Mouse (Mus musculus): ENCODE results near the gene Olfr97. TPM values are rescaled to one million over a fixed set of nuclear protein-coding genes. Genes with fewer than 3 reads are reported as not detected.
"Not testable (repeated sequence)": the region's sequence is repeated elsewhere in the genome, so short reads cannot be mapped to it uniquely, and the experiment has no call there.

Gene Olfr97
- polyA plus RNA-seq (2015; fragmentation: Nextera tagmentation; extraction: Ambion mirVana): not detected in 2 replicates

DNA sequence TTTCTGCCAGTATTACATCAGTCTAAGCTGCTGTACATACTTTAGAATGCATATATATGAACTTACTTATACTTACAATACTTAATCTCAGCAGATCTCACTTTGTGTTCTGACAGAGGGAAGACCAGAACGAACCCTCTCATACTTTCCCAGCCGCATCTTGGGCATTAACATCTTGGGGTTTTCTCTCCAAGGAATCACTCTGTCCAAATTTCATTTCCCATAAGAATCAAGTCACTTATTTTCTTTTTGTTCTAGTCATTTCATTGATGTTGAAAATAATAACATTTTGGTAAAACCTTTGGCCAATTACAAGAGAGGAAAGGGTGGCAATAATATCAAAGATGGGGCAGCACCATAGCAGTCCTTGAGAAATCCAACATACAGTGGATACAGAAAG lies at the start of gene Olfr97:
TSS of gene Olfr97 (minus strand) at position 101 of the 400 bp plus-strand sequence.
- H3K9ac ChIP-seq (ENCODE audit: low read length); H3K4me3 ChIP-seq (ENCODE audit: low read length); H3K36me3 ChIP-seq (ENCODE audit: control insufficient read depth, insufficient read depth, low read length); ATAC-seq (ENCODE audit: low read depth); H3K4me1 ChIP-seq (replicated peaks; ENCODE audit: control insufficient read depth, insufficient read depth, low read length); H3K27ac ChIP-seq (ENCODE audit: low read length); H3K9me3 ChIP-seq (ENCODE audit: control insufficient read depth, low read length); H3K27me3 ChIP-seq (ENCODE audit: control insufficient read depth, insufficient read depth, low read depth, low read length); H3K4me2 ChIP-seq (ENCODE audit: low read depth, low read length): not testable (repeated sequence)
- WGBS: 77% methylated on average over 2 of the region's 2 CpGs

DNA sequence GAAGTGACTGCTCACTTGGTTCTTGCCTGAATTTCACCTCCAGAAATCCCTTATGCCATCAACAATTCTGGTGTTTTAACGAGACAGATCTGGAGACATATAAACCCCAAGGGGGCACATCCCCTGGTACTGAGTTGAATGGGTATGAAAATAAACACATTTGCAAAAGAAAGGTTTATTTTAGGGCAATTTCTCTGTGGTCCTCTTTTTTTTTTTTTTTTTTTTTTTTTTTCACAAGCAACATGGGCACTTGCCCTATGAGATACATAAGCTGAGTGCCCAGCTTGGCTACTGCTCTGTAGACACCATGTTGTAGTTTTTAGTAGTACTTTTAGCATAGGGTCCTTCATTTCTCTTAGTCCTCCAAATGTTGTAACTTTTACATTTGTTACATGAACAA lies 46.2 kb upstream of the Olfr97 start, which contains the start of gene Olfr99:
TSS of gene Olfr99 (minus strand) at position 101 of the 400 bp plus-strand sequence.
- no peak for ATAC-seq (ENCODE audit: low read depth)
- H3K4me2 ChIP-seq (ENCODE audit: low read depth, low read length): no peak within 1 kb of the TSS
- no peak within 1 kb of the TSS for H3K4me3 ChIP-seq (ENCODE audit: low read length)
- H3K27me3 ChIP-seq (ENCODE audit: control insufficient read depth, insufficient read depth, low read depth, low read length): no peaks in the 10 kb centered on the region
- H3K36me3 ChIP-seq (ENCODE audit: control insufficient read depth, insufficient read depth, low read length): no peaks in the 10 kb centered on the region
- WGBS: 65% methylated on average over 1 of the region's 1 CpGs
- H3K9ac ChIP-seq (ENCODE audit: low read length): no peak within 1 kb of the TSS
- H3K4me1 ChIP-seq (replicated peaks; ENCODE audit: control insufficient read depth, insufficient read depth, low read length): no peaks in the 10 kb centered on the region
- H3K9me3 ChIP-seq (ENCODE audit: control insufficient read depth, low read length): no peaks in the 10 kb centered on the region
- H3K27ac ChIP-seq (ENCODE audit: low read length): no peak within 1 kb of the TSS

DNA sequence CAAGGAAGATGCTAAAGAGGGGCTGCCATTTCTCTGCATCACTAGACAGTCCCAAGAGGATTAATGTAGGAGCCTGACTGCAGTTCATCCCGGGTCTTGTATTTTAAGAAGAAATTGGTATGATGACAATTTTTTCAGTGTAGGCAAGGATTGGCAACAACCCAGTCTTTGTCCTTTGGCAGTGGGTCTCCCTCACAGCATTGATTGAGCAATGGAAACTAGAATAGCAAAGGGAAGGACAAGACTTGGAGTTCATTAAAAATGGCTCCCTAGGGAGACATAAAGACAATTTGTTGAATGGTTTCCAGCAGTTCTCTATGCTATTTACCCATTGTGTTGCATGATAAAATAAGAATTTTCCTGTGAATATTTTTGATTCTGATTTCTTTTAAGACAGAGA lies 43.2 kb upstream of the Olfr97 start:
- H3K9me3 ChIP-seq (ENCODE audit: control insufficient read depth, low read length): no peaks in the 10 kb centered on the region
- 75% methylated on average over 1 of the region's 1 CpGs for WGBS

DNA sequence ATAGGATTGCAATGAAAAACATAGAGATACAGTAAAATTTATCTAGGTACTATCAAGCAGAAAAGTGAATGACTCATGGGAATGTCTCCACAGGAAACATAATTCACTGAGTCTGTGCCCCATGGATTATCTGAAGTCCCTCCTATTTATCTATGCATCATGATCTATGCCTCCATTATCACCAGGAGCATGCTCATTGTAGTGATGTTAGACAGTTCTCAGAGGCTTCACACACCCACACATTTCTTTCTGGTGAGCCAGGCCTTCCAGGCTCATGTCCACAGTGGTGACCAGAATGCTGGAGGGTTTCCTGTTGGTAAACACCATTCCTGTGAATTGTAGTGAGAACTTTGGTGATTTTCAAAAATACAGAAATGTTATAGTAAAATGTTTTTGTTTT lies 39.4 kb upstream of the Olfr97 start:
- H3K4me1 ChIP-seq (replicated peaks; ENCODE audit: control insufficient read depth, insufficient read depth, low read length): no peaks in the 10 kb centered on the region
- no peak for ATAC-seq (ENCODE audit: low read depth)

More for the DNA sequence above, 43.2 kb upstream of the Olfr97 start:
- no peak overlapping the region for H3K4me2 ChIP-seq (ENCODE audit: low read depth, low read length)
- no peak overlapping the region for H3K9ac ChIP-seq (ENCODE audit: low read length)
- H3K4me3 ChIP-seq (ENCODE audit: low read length): no peak overlapping the region
- no peaks in the 10 kb centered on the region for H3K27me3 ChIP-seq (ENCODE audit: control insufficient read depth, insufficient read depth, low read depth, low read length)
- no peaks in the 10 kb centered on the region for H3K36me3 ChIP-seq (ENCODE audit: control insufficient read depth, insufficient read depth, low read length)
- ATAC-seq (ENCODE audit: low read depth): no peak
- no peaks in the 10 kb centered on the region for H3K4me1 ChIP-seq (replicated peaks; ENCODE audit: control insufficient read depth, insufficient read depth, low read length)
- H3K27ac ChIP-seq (ENCODE audit: low read length): no peak overlapping the region

DNA sequence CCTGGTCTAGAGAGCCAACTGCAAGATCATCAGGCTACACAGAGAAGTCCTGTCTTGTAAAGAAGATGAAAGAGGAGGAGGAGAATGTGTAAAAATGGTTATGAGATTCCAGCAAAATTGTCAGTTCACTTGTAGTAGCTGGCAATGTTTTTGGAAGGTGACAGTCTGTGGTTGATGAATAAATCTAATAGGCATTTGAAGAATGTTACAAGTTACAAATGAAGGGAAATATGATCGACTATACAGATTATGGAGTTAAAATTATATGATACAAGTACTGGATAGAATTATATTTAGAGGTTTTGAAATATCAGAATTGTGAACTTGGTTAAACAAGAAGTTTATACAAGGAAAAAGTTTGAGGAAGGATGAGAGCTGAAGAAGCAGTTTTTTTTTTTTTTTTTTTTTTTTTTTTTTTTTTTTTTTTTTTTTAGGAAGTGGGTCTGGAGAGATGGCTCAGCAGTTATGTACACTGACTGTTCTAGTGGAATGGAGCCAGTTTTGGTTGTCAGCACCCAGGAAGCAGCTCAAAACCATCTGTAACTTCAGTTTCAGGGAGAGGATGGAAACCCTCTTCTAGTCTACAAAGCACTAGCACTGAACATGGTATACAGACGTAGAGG lies 38.6 kb upstream of the Olfr97 start:
- Histone ChIP-seq H3K9me3 (ENCODE audit: control insufficient read depth, low read length) (no peaks in the 10 kb centered on the region), H3K9ac (ENCODE audit: low read length) (no peak overlapping the region), H3K4me1 (replicated peaks; ENCODE audit: control insufficient read depth, insufficient read depth, low read length) (peaks cover 2% of the 10 kb centered on the region; the same call in 1 of the 2 replicates), H3K27me3 (ENCODE audit: control insufficient read depth, insufficient read depth, low read depth, low read length) (no peaks in the 10 kb centered on the region), H3K4me2 (ENCODE audit: low read depth, low read length) (no peak overlapping the region), H3K36me3 (ENCODE audit: control insufficient read depth, insufficient read depth, low read length) (no peaks in the 10 kb centered on the region), H3K4me3 (ENCODE audit: low read length) (no peak overlapping the region), H3K27ac (ENCODE audit: low read length) (no peak overlapping the region)
- ATAC-seq (ENCODE audit: low read depth): no peak
- WGBS: 64% methylated on average over 2 of the region's 2 CpGs

More for the DNA sequence above, 39.4 kb upstream of the Olfr97 start:
- Histone ChIP-seq H3K9me3 (ENCODE audit: control insufficient read depth, low read length) (no peaks in the 10 kb centered on the region), H3K27me3 (ENCODE audit: control insufficient read depth, insufficient read depth, low read depth, low read length) (no peaks in the 10 kb centered on the region), H3K9ac (ENCODE audit: low read length) (no peak overlapping the region), H3K4me3 (ENCODE audit: low read length) (no peak overlapping the region), H3K4me2 (ENCODE audit: low read depth, low read length) (no peak overlapping the region), H3K36me3 (ENCODE audit: control insufficient read depth, insufficient read depth, low read length) (no peaks in the 10 kb centered on the region), H3K27ac (ENCODE audit: low read length) (no peak overlapping the region)

DNA sequence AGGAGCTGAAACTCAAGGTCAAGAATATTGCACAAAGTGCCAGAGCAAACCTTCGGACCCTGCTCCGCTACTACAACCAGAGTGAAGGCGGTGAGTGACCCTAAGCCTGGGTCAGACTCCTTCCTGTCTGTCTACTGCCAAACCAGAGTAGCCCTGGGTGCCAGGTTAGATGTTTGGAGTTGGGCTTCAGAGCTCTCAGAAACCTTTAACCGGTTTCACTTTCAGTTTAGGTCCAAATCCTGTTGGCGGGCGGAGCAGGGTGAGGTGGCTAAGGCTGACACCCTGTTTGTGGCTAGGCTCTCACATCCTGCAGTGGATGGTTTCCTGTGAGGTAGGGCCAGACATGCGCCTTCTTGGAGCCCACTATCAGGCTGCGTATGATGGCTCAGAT lies 33.6 kb upstream of the Olfr97 start:
- peak; percentile 58 for ATAC-seq (ENCODE audit: low read depth)
- WGBS: 52% methylated on average over 8 of the region's 8 CpGs
- H3K4me1 ChIP-seq (replicated peaks; ENCODE audit: control insufficient read depth, insufficient read depth, low read length): peaks cover 4% of the 10 kb centered on the region; the same call in 1 of the 2 replicates
- peak overlapping the region; percentile 53 for H3K9ac ChIP-seq (ENCODE audit: low read length)
- peak overlapping the region; percentile 64 for H3K4me3 ChIP-seq (ENCODE audit: low read length)
- no peaks in the 10 kb centered on the region for H3K36me3 ChIP-seq (ENCODE audit: control insufficient read depth, insufficient read depth, low read length)
- no peaks in the 10 kb centered on the region for H3K27me3 ChIP-seq (ENCODE audit: control insufficient read depth, insufficient read depth, low read depth, low read length)
- H3K27ac ChIP-seq (ENCODE audit: low read length): no peak overlapping the region
- no peaks in the 10 kb centered on the region for H3K9me3 ChIP-seq (ENCODE audit: control insufficient read depth, low read length)
- peak overlapping the region; percentile 96 for H3K4me2 ChIP-seq (ENCODE audit: low read depth, low read length)

DNA sequence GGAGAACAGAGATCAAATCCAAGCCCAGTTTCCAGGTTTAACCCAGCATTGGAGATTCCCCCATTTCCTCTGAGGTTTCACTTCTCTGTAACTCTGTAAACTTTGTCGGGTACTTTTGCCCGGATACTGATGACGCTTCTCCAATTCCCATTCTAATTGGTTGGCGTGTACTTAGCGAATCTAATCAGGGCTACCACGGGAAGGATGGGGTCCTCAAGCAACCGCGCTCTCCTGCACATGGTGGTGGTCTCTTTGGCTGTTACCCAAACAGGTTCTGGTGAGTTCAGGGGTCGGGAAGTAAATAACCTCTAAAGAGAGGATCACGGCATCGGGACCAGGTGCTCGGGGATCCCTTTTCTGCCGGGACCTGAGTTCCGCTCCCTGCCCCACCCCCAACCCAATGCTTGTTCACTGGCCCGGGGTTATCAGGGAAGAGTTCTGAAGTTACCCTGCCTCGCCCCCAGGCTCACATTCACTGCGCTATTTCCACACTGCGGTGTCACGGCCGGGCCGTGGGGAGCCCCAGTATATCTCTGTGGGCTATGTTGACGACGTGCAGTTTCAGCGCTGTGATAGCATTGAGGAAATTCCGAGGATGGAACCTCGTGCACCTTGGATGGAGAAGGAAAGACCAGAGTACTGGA lies 33.0 kb upstream of the Olfr97 start, which contains the start of gene H2-M3:
TSS of gene H2-M3 (plus strand) at position 163 of the 644 bp plus-strand sequence.
- peak within 1 kb of the TSS; percentile 64 for H3K4me3 ChIP-seq (ENCODE audit: low read length)

DNA sequence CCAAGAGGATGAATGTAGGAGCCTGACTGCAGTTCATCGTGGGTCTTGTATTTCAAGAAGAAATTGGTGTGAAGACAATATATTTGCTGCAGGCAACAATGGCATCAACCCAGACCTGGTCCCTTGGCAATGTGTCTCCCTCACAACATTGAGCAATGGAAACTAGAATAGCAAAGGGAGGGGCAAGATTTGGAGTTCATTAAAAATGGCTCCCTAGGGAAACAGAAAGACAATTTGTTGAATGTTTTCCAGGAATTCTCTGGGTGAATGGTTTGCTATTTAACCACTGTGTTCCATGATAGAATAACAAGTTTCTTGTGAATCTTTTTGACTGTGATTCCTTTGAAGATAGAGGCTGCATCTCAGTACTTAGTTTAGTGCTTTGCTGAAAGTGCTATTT lies 26.5 kb upstream of the Olfr97 start, which contains the start of gene Olfr98:
TSS of gene Olfr98 (minus strand) at position 124 of the 400 bp plus-strand sequence.
- Histone ChIP-seq H3K27me3 (ENCODE audit: control insufficient read depth, insufficient read depth, low read depth, low read length) (no peaks in the 10 kb centered on the region), H3K27ac (ENCODE audit: low read length) (no peak within 1 kb of the TSS), H3K9me3 (ENCODE audit: control insufficient read depth, low read length) (no peaks in the 10 kb centered on the region), H3K4me3 (ENCODE audit: low read length) (no peak within 1 kb of the TSS), H3K4me2 (ENCODE audit: low read depth, low read length) (no peak within 1 kb of the TSS), H3K36me3 (ENCODE audit: control insufficient read depth, insufficient read depth, low read length) (no peaks in the 10 kb centered on the region), H3K4me1 (replicated peaks; ENCODE audit: control insufficient read depth, insufficient read depth, low read length) (no peaks in the 10 kb centered on the region), H3K9ac (ENCODE audit: low read length) (no peak within 1 kb of the TSS)
- 70% methylated on average over 1 of the region's 1 CpGs for WGBS
- no peak for ATAC-seq (ENCODE audit: low read depth)

More for the DNA sequence above, 33.0 kb upstream of the Olfr97 start, which contains the start of gene H2-M3:
- no peak within 1 kb of the TSS for H3K27ac ChIP-seq (ENCODE audit: low read length)
- peak within 1 kb of the TSS; percentile 53 for H3K9ac ChIP-seq (ENCODE audit: low read length)
- WGBS: 2% methylated on average over 26 of the region's 26 CpGs
- H3K4me1 ChIP-seq (replicated peaks; ENCODE audit: control insufficient read depth, insufficient read depth, low read length): peaks cover 4% of the 10 kb centered on the region; the same call in 1 of the 2 replicates
- H3K4me2 ChIP-seq (ENCODE audit: low read depth, low read length): peak within 1 kb of the TSS; percentile 96
- no peaks in the 10 kb centered on the region for H3K27me3 ChIP-seq (ENCODE audit: control insufficient read depth, insufficient read depth, low read depth, low read length)
- ATAC-seq (ENCODE audit: low read depth): peak; percentile 96
- H3K9me3 ChIP-seq (ENCODE audit: control insufficient read depth, low read length): no peaks in the 10 kb centered on the region
- H3K36me3 ChIP-seq (ENCODE audit: control insufficient read depth, insufficient read depth, low read length): no peaks in the 10 kb centered on the region

DNA sequence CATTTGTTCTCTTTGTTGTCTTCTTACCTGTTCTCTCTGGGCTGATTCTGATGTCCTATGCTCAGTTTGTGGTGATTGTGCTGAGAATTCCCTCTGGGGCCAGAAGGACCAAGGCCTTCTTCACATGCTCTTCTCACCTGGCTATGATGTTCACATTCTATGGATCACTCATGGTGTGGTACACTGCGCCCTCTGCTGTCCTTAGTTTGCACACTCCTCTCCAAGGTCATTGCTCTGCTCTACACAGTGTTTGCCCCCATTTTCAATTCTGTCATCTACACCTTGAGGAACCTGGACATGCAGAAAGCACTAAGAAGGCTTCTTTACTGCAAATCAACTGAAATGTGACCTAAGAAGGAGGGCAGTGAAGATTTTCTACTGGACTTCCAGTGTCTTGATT lies 13.4 kb upstream of the Olfr97 start:
- Histone ChIP-seq H3K4me3 (ENCODE audit: low read length) (no peak overlapping the region), H3K9me3 (ENCODE audit: control insufficient read depth, low read length) (no peaks in the 10 kb centered on the region), H3K9ac (ENCODE audit: low read length) (no peak overlapping the region), H3K4me1 (replicated peaks; ENCODE audit: control insufficient read depth, insufficient read depth, low read length) (no peaks in the 10 kb centered on the region), H3K27ac (ENCODE audit: low read length) (no peak overlapping the region), H3K36me3 (ENCODE audit: control insufficient read depth, insufficient read depth, low read length) (no peaks in the 10 kb centered on the region), H3K4me2 (ENCODE audit: low read depth, low read length) (no peak overlapping the region), H3K27me3 (ENCODE audit: control insufficient read depth, insufficient read depth, low read depth, low read length) (no peaks in the 10 kb centered on the region)
- 0% methylated on average over 1 of the region's 1 CpGs for whole genome bisulfite sequencing
- ATAC-seq (ENCODE audit: low read depth): no peak
